Mouse (Mus musculus) liver, embryonic 14.5 days (tissue): ENCODE measurements at regions not wholly inside any gene's neighbourhood (a gene's known extent, or its start where the extent isn't known, plus 50 kb on each side); places are given as distances from the start of the nearest gene placed in this dataset.

Experiments used
- CTCF ChIP-seq: IDR thresholded peaks from 2 replicates; pipeline ENCODE4 v1.5.1; 2016; ENCODE audit warnings: antibody characterized with exemption, low read depth, control low read depth
- EP300 ChIP-seq: IDR thresholded peaks from 2 replicates; pipeline ENCODE4 v1.6.1; 2016; ENCODE audit warnings: antibody characterized with exemption, low read depth

GRCm38 (mm10) chr3:151366707-151367306, 70.9 kb upstream of the Adgrl4 start:
- no peak for TF ChIP-seq CTCF
- TF ChIP-seq EP300: no peak
